Mouse (Mus musculus): ENCODE measurements around the gene Epb41l4b.
A peak's percentile ranks its signal among the peaks of the same experiment; 100 is the strongest.

Epb41l4b gene

GRCm38 (mm10) chr4:57007717-57008116 is 135.5 kb downstream of the Epb41l4b start:
- DNase-seq = no peak

GRCm38 (mm10) chr4:57005011-57005410 is 138.2 kb downstream of the Epb41l4b start:
- no peak for DNase-seq

- no peak for DNase-seq
Observed at GRCm38 (mm10) chr4:57003886-57004285, 139.4 kb downstream of the Epb41l4b start.

GRCm38 (mm10) chr4:57002751-57003150 is 140.5 kb downstream of the Epb41l4b start:
- DNase-seq = peak; percentile 46

GRCm38 (mm10) chr4:57001437-57001836 is 141.8 kb downstream of the Epb41l4b start:
- no peak for DNase-seq

GRCm38 (mm10) chr4:56993331-56993730 is 149.9 kb downstream of the Epb41l4b start:
- no peak for DNase-seq

GRCm38 (mm10) chr4:56991951-56992350 is 151.3 kb downstream of the Epb41l4b start:
- DNase-seq = no peak

GRCm38 (mm10) chr4:56990215-56990584 is 153.0 kb downstream of the Epb41l4b start, which contains the start of gene Frrs1l:
Gene Frrs1l (minus strand): TSS chr4:56990391.
- peak; percentile 58 for DNase-seq

GRCm38 (mm10) chr4:56989431-56990214 is 153.6 kb downstream of the Epb41l4b start:
- peak; percentile 31 for DNase-seq

- no peak for DNase-seq
Observed at GRCm38 (mm10) chr4:56965586-56966179, 177.6 kb downstream of the Epb41l4b start.

GRCm38 (mm10) chr4:56963687-56964086 is 179.6 kb downstream of the Epb41l4b start:
- no peak for DNase-seq

GRCm38 (mm10) chr4:56961320-56961925 is 181.8 kb downstream of the Epb41l4b start:
- DNase-seq = no peak

- no peak for DNase-seq
Observed at GRCm38 (mm10) chr4:56957518-56957917, 185.7 kb downstream of the Epb41l4b start.

GRCm38 (mm10) chr4:56953235-56953634 is 190.0 kb downstream of the Epb41l4b start:
- DNase-seq = no peak

- no peak for DNase-seq
Observed at GRCm38 (mm10) chr4:56951701-56952100, 191.5 kb downstream of the Epb41l4b start.

GRCm38 (mm10) chr4:56949494-56949893 is 193.7 kb downstream of the Epb41l4b start:
- DNase-seq = no peak

- peak; percentile 97 for DNase-seq
Observed at GRCm38 (mm10) chr4:56946641-56947640, 196.3 kb downstream of the Epb41l4b start, which contains the start of gene Tmem245. Gene Tmem245 (minus strand): TSS chr4:56947437.

GRCm38 (mm10) chr4:56946180-56946579 is 197.1 kb downstream of the Epb41l4b start:
- peak; percentile 48 for DNase-seq

- no peak for DNase-seq
Observed at GRCm38 (mm10) chr4:56944286-56944685, 199.0 kb downstream of the Epb41l4b start.

- DNase-seq = no peak
Observed at GRCm38 (mm10) chr4:56943258-56943657, 200.0 kb downstream of the Epb41l4b start.

- no peak for DNase-seq
Observed at GRCm38 (mm10) chr4:56942567-56942966, 200.7 kb downstream of the Epb41l4b start.

All from embryo, embryonic 11 days (tissue).